Mouse (Mus musculus) limb, embryonic 13.5 days (tissue): Measurements from ENCODE around the gene Vamp2. TPM values are rescaled to one million over a fixed set of nuclear protein-coding genes. Genes with fewer than 3 reads are reported as not detected.
A peak's percentile ranks its signal among the peaks of the same experiment; 100 is the strongest.

ENCODE experiments used
- ATAC-seq: fragments of 200-750 bp; cut with Nextera tagmentation; 2 replicates; pipeline ENCODE4 v1.8.0; 2017; ENCODE audit warnings: low read depth, moderate number of reproducible peaks, moderate TSS enrichment; ENCODE audit not compliant: low FRiP score
- H3K27ac ChIP-seq: fragments of 300-500 bp; sonication (generic); 2 replicates; pipeline ENCODE4 v1.5.1; 2015; ENCODE audit warnings: inconsistent platforms, mild to moderate bottlenecking, moderate library complexity
- H3K27me3 ChIP-seq: fragments of 300-500 bp; sonication (generic); 2 replicates; pipeline ENCODE4 v1.6.1; 2015; ENCODE audit warnings: mild to moderate bottlenecking, inconsistent platforms
- H3K36me3 ChIP-seq: fragments of 300-500 bp; sonication (generic); 2 replicates; pipeline ENCODE4 v1.6.1; 2015; ENCODE audit warnings: inconsistent platforms, mild to moderate bottlenecking, moderate library complexity
- H3K4me1 ChIP-seq: fragments of 300-500 bp; sonication (generic); 2 replicates; pipeline ENCODE4 v1.6.1; 2015; ENCODE audit warnings: inconsistent platforms
- H3K4me2 ChIP-seq: fragments of 300-500 bp; sonication (generic); replicated peaks from 2 replicates; pipeline ENCODE4 v1.6.1; 2015; ENCODE audit warnings: inconsistent platforms, mild to moderate bottlenecking, moderate library complexity
- H3K4me3 ChIP-seq: fragments of 300-500 bp; sonication (generic); 2 replicates; pipeline ENCODE4 v1.5.1; 2015; ENCODE audit warnings: moderate library complexity, mild to moderate bottlenecking, inconsistent platforms
- H3K9ac ChIP-seq: fragments of 300-500 bp; sonication (generic); 2 replicates; pipeline ENCODE4 v1.6.1; 2015; ENCODE audit warnings: mild to moderate bottlenecking, inconsistent platforms
- H3K9me3 ChIP-seq: fragments of 300-500 bp; sonication (generic); 2 replicates; pipeline ENCODE4 v1.6.1; 2016; ENCODE audit warnings: inconsistent platforms
- WGBS: fragments of 180-500 bp; shearing (Covaris S2); methylation state at CpG from one replicate; pipeline ENCODE4 v1.1.7; 2015; 5-methylcytosine and 5-hydroxymethylcytosine counted together
- polyA plus RNA-seq: library from polyadenylated mRNA; unstranded; fragments of >200 nt; fragmentation: Nextera tagmentation; extraction: Ambion mirVana; gene quantifications from 2 replicates; pipeline ENCODE4 v1.2.1, GENCODE M21; 2015

Gene Vamp2
- polyA plus RNA-seq = 82.8 and 88.6 TPM in 2 replicates

DNA sequence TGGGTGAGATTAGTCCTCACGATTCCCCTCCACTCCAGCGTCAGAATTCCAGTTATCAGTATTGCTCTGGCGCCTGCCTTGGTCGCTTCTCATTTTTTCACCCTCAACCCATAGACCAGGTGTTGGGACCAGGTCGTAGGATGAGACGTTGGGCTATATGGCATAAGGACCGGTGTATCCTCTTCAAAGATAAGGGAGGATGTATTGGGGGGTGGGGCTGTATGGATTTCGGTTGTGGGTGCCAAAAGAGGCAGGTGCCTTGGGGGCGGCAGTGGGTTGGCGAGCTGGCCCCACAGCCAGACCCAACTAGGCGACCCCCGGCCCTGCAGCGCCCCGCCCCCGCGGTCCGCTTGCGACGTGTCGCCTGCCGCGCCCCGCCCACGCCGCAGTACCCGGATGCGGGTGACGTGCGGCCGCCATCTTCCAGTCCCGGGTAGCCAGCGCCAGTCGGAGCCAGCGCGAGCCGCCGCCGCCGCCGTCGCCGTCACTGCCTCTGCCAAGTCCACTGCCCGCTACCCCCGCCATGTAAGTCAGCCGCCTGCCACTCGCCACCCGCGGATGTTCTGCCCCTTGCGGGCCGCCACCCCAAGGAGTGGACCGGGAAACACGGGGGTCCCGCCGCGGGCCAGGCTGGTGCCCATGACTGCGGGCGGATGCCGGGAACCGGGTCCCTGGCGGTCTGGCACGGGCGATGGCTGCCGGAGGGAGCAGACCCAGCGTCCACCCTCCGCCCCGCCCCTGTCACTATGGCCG is at the start of gene Vamp2:
Gene Vamp2 (plus strand): TSS at position 388 of the 753 bp plus-strand sequence.
- peak within 1 kb of the TSS; percentile 87 for H3K27ac ChIP-seq
- H3K9me3 ChIP-seq = no peaks in the 10 kb centered on the region
- H3K9ac ChIP-seq = peak within 1 kb of the TSS; percentile 100
- H3K36me3 ChIP-seq = peaks cover 34% of the 10 kb centered on the region
- peaks cover 34% of the 10 kb centered on the region for H3K4me1 ChIP-seq
- no peaks in the 10 kb centered on the region for H3K27me3 ChIP-seq
- ATAC-seq = peak; percentile 87
- H3K4me3 ChIP-seq = peak within 1 kb of the TSS; percentile 95
- peak within 1 kb of the TSS; percentile 97 for H3K4me2 ChIP-seq
- WGBS = under 1% methylated on average over 67 of the region's 67 CpGs

DNA sequence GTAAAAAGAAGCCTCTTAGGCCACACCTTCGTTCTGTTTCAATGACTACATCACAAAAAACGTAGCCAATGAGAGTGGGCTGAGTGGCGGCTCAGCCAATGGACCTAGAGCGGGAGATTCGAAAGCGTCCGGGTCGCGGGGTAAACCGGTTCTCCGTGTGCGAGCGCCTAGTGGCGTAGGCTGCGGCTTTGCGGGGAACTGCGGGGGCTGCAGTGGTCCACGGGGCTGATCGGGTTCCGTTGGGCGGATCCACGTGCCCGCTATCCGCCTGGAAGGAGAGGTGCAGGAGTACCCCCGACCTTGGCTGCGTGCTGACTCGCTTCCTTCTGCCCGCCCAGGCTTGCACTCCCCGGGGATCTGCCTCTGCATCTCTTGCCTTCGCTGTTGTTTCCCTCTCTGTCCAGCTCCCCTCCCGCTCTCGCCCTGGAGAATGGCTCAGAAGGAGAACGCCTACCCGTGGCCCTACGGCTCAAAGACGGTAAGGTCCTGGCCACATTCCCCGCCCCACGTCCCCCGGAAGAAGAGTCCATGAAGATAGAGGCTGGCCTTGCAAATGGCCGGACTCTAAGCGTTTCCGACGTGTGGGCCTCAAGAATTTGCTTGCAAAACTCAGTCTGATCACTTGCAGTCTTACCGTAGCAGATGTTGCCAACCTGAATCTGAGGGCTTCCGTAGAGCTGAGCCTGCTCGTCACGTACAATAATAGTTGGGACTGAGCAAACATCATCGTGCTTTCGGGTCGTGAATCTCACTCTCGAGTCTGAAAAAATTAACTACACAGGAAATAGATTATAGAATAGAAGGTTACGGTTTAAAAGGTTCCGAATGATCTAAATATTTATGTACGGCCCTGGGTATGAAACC is 42.5 kb upstream of the Vamp2 start, which contains the start of gene Aurkb:
Gene Aurkb (plus strand): TSS at position 117 of the 864 bp plus-strand sequence.
- peak within 1 kb of the TSS; percentile 82 for H3K27ac ChIP-seq
- H3K36me3 ChIP-seq = peaks cover 32% of the 10 kb centered on the region
- H3K9ac ChIP-seq = peak within 1 kb of the TSS; percentile 86
- H3K27me3 ChIP-seq = no peaks in the 10 kb centered on the region
- under 1% methylated on average over 54 of the region's 54 CpGs for WGBS
- peaks cover 32% of the 10 kb centered on the region for H3K4me1 ChIP-seq
- peak within 1 kb of the TSS; percentile 84 for H3K4me3 ChIP-seq
- H3K4me2 ChIP-seq = peak within 1 kb of the TSS; percentile 93
- ATAC-seq = peak; percentile 78
- H3K9me3 ChIP-seq = no peaks in the 10 kb centered on the region

DNA sequence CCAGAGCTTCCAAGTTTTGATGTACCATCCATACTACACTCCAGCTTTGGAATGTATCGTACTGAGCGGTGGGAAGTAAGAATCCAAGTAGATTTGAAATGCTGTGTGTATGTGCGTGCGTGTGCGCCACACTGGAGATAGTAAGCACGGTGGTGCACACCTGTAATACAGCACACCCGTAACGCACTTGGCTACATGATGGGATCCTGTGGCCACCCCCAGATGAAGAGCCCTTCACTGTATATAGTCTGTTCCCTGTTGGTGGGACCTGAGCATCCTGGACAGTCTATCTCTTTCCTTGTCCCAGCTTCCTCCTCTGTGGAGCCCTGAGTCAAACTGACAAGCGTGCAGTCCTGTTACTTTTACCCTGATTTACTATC is 41.9 kb upstream of the Vamp2 start:
- Histone ChIP-seq H3K9me3 (no peaks in the 10 kb centered on the region), H3K27me3 (no peaks in the 10 kb centered on the region), H3K4me1 (peaks cover 32% of the 10 kb centered on the region), H3K9ac (peak overlapping the region; percentile 86), H3K4me2 (peak overlapping the region; percentile 93), H3K4me3 (peak overlapping the region; percentile 84), H3K36me3 (peaks cover 37% of the 10 kb centered on the region), H3K27ac (0 out of 2 replicates have a peak overlapping the region, but pooled peaks have one; percentile 15)
- WGBS = 12% methylated on average over 9 of the region's 9 CpGs
- ATAC-seq = no peak

DNA sequence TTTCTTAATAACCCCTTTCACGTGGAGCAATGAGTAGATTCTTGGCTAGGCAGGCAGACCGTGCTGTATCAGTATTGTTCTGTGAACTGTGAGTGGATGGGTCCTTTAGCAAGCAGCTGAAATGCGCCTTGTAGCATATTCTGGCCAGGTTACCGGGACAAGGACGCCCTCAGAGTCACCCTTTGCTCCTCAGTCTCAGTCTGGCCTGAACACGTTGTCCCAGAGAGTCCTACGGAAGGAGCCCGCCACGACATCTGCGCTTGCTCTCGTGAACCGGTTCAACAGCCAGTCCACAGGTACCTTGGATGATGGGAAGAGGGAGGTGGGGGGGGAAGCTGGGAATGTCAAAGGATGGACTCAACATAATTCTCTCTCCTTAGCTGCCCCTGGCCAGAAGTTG is 40.7 kb upstream of the Vamp2 start:
- H3K4me2 ChIP-seq = peak overlapping the region; percentile 93
- peaks cover 41% of the 10 kb centered on the region for H3K36me3 ChIP-seq
- no peak overlapping the region for H3K27ac ChIP-seq
- H3K27me3 ChIP-seq = no peaks in the 10 kb centered on the region
- peaks cover 32% of the 10 kb centered on the region for H3K4me1 ChIP-seq
- ATAC-seq = no peak
- H3K4me3 ChIP-seq = peak overlapping the region; percentile 84
- 89% methylated on average over 12 of the region's 12 CpGs for WGBS
- H3K9me3 ChIP-seq = no peaks in the 10 kb centered on the region
- peak overlapping the region; percentile 35; the same call in 1 of the 2 replicates for H3K9ac ChIP-seq

DNA sequence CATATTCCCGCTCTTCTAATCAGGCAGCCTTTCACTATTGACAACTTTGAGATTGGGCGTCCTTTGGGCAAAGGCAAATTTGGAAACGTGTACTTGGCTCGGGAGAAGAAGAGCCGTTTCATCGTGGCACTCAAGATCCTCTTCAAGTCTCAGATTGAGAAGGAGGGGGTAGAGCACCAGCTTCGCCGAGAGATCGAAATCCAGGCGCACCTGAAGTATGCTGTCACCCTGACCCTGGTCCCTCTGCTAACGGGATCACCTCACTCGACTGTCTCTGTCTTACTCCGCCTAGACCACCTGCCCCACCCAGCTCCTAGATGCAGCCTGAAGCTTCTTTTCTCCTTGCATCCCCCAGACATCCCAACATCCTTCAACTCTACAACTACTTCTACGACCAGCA is 40.1 kb upstream of the Vamp2 start:
- Histone ChIP-seq H3K4me2 (no peak overlapping the region), H3K9me3 (no peaks in the 10 kb centered on the region), H3K4me3 (no peak overlapping the region), H3K9ac (no peak overlapping the region; the same call in 1 of the 2 replicates), H3K4me1 (peaks cover 32% of the 10 kb centered on the region), H3K27ac (no peak overlapping the region; the same call in 1 of the 2 replicates), H3K27me3 (no peaks in the 10 kb centered on the region), H3K36me3 (peaks cover 41% of the 10 kb centered on the region)
- no peak for ATAC-seq
- 93% methylated on average over 14 of the region's 14 CpGs for WGBS

DNA sequence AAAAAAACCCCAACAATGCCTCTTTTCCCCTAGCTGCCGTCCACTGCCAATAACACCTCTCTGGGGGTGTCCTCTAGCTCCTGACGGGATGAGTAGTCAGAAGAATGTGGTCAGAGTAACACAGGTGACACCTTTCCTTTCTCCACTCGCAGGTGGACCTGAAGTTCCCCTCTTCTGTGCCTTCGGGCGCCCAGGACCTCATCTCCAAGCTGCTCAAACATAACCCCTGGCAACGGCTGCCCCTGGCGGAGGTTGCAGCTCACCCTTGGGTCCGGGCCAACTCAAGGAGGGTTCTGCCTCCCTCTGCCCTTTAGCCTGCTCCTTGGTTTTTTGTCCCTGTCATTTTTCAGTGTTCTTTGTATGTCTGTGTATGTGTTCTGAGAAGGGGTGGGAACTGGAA is 37.5 kb upstream of the Vamp2 start:
- Histone ChIP-seq H3K4me2 (no peak overlapping the region), H3K36me3 (peaks cover 52% of the 10 kb centered on the region), H3K9me3 (no peaks in the 10 kb centered on the region), H3K27ac (no peak overlapping the region), H3K9ac (no peak overlapping the region), H3K27me3 (no peaks in the 10 kb centered on the region), H3K4me1 (peaks cover 31% of the 10 kb centered on the region), H3K4me3 (no peak overlapping the region)
- 90% methylated on average over 8 of the region's 8 CpGs for WGBS
- no peak for ATAC-seq

DNA sequence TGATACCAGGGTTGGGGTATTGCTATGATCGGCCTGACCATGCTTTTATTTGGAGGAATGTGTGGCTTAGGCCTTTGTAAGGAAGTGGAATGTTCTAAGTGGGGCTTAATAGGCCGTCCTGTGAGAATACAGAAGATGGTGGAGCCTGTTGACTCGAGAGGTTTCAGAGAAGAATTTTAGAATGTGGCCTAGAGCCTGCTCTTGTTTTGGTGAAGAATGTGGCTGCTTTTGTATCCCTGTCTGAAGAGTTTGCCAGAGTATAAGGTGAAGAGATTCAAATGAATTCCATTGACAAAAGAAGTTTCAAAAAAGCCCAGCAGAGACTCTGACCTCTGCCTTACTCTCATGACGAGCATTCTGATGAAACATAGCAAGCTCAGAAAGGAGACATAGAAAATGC is 36.5 kb upstream of the Vamp2 start:
- H3K4me3 ChIP-seq = no peak overlapping the region
- 90% methylated on average over 4 of the region's 4 CpGs for WGBS
- H3K4me1 ChIP-seq = peaks cover 21% of the 10 kb centered on the region
- no peak overlapping the region for H3K27ac ChIP-seq
- no peak overlapping the region for H3K9ac ChIP-seq
- no peaks in the 10 kb centered on the region for H3K9me3 ChIP-seq
- ATAC-seq = no peak
- H3K27me3 ChIP-seq = no peaks in the 10 kb centered on the region
- H3K36me3 ChIP-seq = peaks cover 52% of the 10 kb centered on the region
- no peak overlapping the region for H3K4me2 ChIP-seq

DNA sequence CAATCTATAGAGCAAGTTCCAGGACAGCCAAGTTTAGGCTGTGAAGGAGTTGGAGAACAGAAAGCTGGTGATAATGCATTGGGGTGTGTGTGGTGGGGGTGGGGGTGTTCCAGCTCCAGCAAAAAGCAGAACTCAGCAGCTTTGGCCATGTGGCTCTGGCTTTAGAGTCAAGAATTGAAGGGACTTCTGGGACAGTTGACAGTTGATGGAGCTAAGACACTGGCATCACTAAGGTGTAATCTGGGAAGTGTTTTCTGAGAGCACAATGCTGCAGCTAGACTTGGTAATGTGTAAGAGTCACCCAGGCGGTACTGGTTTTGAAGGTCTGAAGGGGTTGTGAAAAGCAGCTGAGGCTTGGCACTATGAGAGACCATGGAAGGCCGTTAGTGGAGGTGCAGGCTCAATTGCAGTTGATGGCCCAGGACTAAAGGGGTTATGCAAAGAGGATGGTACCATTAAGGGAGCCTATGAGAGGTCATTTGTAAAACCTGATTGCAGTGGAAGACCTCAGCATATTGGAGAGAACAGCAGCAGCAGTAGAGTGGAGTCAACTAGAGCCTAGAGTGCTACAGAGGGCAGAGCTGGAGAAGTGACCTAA is 35.4 kb upstream of the Vamp2 start:
- no peak overlapping the region for H3K4me2 ChIP-seq
- no peaks in the 10 kb centered on the region for H3K27me3 ChIP-seq
- ATAC-seq = no peak
- no peaks in the 10 kb centered on the region for H3K9me3 ChIP-seq
- 82% methylated on average over 2 of the region's 2 CpGs for WGBS
- H3K36me3 ChIP-seq = peaks cover 48% of the 10 kb centered on the region
- no peak overlapping the region for H3K27ac ChIP-seq
- peaks cover 10% of the 10 kb centered on the region for H3K4me1 ChIP-seq
- H3K9ac ChIP-seq = no peak overlapping the region
- H3K4me3 ChIP-seq = no peak overlapping the region

DNA sequence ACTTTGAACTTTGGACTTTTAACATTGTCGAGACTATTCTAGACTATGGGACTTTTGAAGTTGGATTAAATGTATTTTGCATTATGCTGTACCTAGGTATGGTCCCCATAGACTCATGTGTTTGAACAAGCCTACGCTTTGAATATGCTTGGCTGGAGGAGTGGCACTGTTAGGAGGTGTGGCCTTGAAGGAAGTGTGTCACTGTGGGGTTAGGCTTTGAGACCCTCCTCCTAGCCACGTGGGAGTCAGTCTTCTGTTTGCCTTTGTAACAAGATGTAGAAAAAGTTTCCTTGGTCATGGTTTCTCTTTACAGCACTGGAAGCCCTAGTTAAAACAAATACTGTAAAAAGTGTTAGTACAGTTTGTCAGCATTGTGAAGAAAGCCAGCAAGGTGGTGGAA is 34.4 kb upstream of the Vamp2 start:
- H3K4me2 ChIP-seq = no peak overlapping the region
- peaks cover 39% of the 10 kb centered on the region for H3K36me3 ChIP-seq
- no peak overlapping the region for H3K4me3 ChIP-seq
- H3K9ac ChIP-seq = no peak overlapping the region
- no peak overlapping the region for H3K27ac ChIP-seq
- H3K9me3 ChIP-seq = no peaks in the 10 kb centered on the region
- H3K27me3 ChIP-seq = no peaks in the 10 kb centered on the region
- H3K4me1 ChIP-seq = peaks cover 13% of the 10 kb centered on the region
- ATAC-seq = no peak
- 80% methylated on average over 3 of the region's 3 CpGs for WGBS

DNA sequence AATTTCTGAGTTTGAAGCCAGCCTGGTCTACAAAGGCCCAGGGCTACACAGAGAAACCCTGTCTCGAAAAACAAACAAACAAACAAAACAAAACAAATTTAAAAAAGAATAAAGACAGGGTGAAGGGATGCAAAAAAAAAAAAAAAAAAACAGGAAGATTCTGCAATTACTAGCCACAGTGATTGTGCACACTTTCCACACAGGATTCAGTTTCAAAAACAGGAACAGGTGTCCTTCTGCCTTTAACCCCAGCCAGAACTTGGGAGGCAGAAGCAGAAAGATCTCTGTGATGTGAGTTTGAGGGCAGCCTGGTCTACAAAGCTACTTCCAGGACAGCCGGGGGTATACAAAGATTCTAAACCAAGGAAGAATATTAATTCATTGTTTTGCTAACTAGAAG is 30.0 kb upstream of the Vamp2 start:
- no peak overlapping the region for H3K27ac ChIP-seq
- peaks cover 24% of the 10 kb centered on the region for H3K4me1 ChIP-seq
- no peak for ATAC-seq
- no peaks in the 10 kb centered on the region for H3K27me3 ChIP-seq
- H3K36me3 ChIP-seq = peaks cover 10% of the 10 kb centered on the region
- H3K4me2 ChIP-seq = peak overlapping the region; percentile 95
- 75% methylated on average over 2 of the region's 2 CpGs for WGBS
- H3K9ac ChIP-seq = peak overlapping the region; percentile 73
- H3K4me3 ChIP-seq = peak overlapping the region; percentile 90
- H3K9me3 ChIP-seq = no peaks in the 10 kb centered on the region

DNA sequence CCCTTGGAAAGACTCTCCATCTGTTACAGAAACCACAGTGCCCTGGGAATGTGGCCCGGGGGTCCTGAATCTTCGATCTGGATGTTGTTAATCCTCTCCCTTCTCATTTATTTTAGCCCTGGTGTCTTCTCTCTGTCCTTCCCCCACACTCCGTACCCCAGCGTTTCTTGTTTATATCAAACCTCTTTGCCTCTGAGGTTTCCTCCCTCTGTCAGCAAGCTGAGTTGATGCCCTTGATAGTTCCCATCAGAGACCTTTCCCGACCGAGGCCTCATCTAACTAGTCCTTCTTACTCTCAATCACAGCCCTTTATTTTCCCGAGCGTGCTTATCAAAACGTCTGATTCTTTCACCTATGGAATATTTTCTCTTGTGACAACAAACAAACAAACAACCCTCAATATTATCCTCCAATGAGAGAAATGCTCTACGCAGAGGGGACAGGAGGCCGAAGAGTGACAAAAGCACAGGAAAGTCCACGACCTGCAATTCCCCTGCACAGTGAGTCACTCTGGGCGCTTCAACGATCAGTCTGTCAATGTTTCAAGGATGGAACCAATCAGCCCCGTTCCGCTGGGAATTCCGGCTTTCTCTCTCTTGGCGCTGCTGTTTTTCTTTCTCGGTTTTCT is 29.4 kb upstream of the Vamp2 start:
- Histone ChIP-seq H3K27ac (peak overlapping the region; percentile 59; the same call in 1 of the 2 replicates), H3K36me3 (peaks cover 5% of the 10 kb centered on the region), H3K4me1 (peaks cover 24% of the 10 kb centered on the region), H3K9me3 (no peaks in the 10 kb centered on the region), H3K4me2 (peak overlapping the region; percentile 95), H3K9ac (peak overlapping the region; percentile 73), H3K4me3 (peak overlapping the region; percentile 90), H3K27me3 (no peaks in the 10 kb centered on the region)
- 0 out of 2 replicates have a peak, but pooled peaks have one; percentile 2 for ATAC-seq
- 3% methylated on average over 19 of the region's 19 CpGs for WGBS
